Comparison of ENCODE assay signal across 8 mouse cellular contexts in genomic region chr7:34849660-34850059, GRCm38 (mm10). TPM values are rescaled to one million over a fixed set of nuclear protein-coding genes. Genes with fewer than 3 reads are reported as not detected.
DNase-seq lines count a peak whose midpoint lies in the region; ATAC-seq and TF ChIP-seq lines count a peak whose summit lies in the region.

No protein-coding gene starts in this region.

- no peak overlapping the region for H3K4me3 ChIP-seq in heart, embryonic 11.5 days (ENCODE audit: low read depth, low read length)
- H3K4me3 ChIP-seq in CH12.LX (replicated peaks in 1 of 3; ENCODE audit: low read depth in 2 of 3, low read length in 2 of 3, poor library complexity in 1 of 3), result no peak overlapping the region

- TF ChIP-seq EP300 in CH12.LX (IDR thresholded peaks at IDR 0.05; ENCODE audit: low read length), result no peak

- H3K9me3 ChIP-seq in heart, embryonic 11.5 days (replicated peaks; ENCODE audit: control insufficient read depth, low read length), result no peaks in the 10 kb centered on the region
- peaks cover 13% of the 10 kb centered on the region for H3K9me3 ChIP-seq in CH12.LX (replicated peaks; ENCODE audit: low read length)

- no peak overlapping the region for H3K9ac ChIP-seq in heart, embryonic 11.5 days (ENCODE audit: low read depth, low read length)
- no peak overlapping the region for H3K9ac ChIP-seq in CH12.LX (ENCODE audit: insufficient read depth, low read depth)

- peak; percentile 11 to 20 for DNase-seq in heart, postnatal 36 days
- peak; percentile 11 for DNase-seq in CH12.LX (ENCODE audit: extremely low read depth)
- peak; percentile 23 to 45 for DNase-seq in adrenal gland, postnatal 36 days
- peak; percentile 8 for DNase-seq in lung, postnatal 36 days
- no peak for DNase-seq in right cerebral cortex, adult 2 months (ENCODE audit: low spot score in 2 of 2)
- DNase-seq in left cerebral cortex, postnatal 14 days (ENCODE audit: low spot score in 2 of 2), result no peak
- no peak for DNase-seq in left cerebral cortex, adult 9 months (ENCODE audit: low spot score in 2 of 2)

- H3K36me3 ChIP-seq in heart, embryonic 11.5 days (ENCODE audit: control insufficient read depth, insufficient read depth, low read length), result no peaks in the 10 kb centered on the region
- no peaks in the 10 kb centered on the region for H3K36me3 ChIP-seq in CH12.LX (replicated peaks in 1 of 2; ENCODE audit: control insufficient read depth in 1 of 2, insufficient read depth in 1 of 2, low read length in 1 of 2)

- dilution Hi-C loops in CH12.LX (cut with MboI; ENCODE audit: extremely low pct_ligation_motif_present, extremely low pct_unique_long_range_greater_than_20kb, low sequenced_read_pairs), result no loop called here

- H3K79me2 ChIP-seq in CH12.LX (replicated peaks; ENCODE audit: control insufficient read depth, extremely low read depth, insufficient read depth, poor library complexity, severe bottlenecking), result no peaks in the 10 kb centered on the region

- H3K27me3 ChIP-seq in heart, embryonic 11.5 days (ENCODE audit: control insufficient read depth, insufficient read depth, low read length), result no peaks in the 10 kb centered on the region
- H3K27me3 ChIP-seq in CH12.LX (replicated peaks), result no peaks in the 10 kb centered on the region

- H3K27ac ChIP-seq in heart, embryonic 11.5 days (ENCODE audit: low read depth, low read length), result no peak overlapping the region
- H3K27ac ChIP-seq in CH12.LX (ENCODE audit: insufficient read depth, low read depth), result no peak overlapping the region

- H3K4me1 ChIP-seq in heart, embryonic 11.5 days (ENCODE audit: control insufficient read depth, insufficient read depth, low read length), result no peaks in the 10 kb centered on the region
- no peaks in the 10 kb centered on the region for H3K4me1 ChIP-seq in CH12.LX (ENCODE audit: control insufficient read depth in 1 of 2, insufficient read depth in 2 of 2)

- H3K4me2 ChIP-seq in heart, embryonic 11.5 days, result no peak overlapping the region
- no peak overlapping the region for H3K4me2 ChIP-seq in CH12.LX (ENCODE audit: insufficient read depth, low read depth, poor library complexity, severe bottlenecking)

- intact Hi-C loops in heart, postnatal 36 days (cut with DNase I), result loop anchor here (5.0 kb wide), 1 partner anchor 323 kb away; no protein-coding TSS in a partner anchor
- intact Hi-C loops in left cerebral cortex, postnatal 14 days (cut with DNase I), result no loop called here

- 35% methylated on average over 10 of the region's 10 CpGs for WGBS in heart, embryonic 11.5 days (ENCODE audit: insufficient replicate concordance)

- no peak for TF ChIP-seq POLR2A in CH12.LX (IDR thresholded peaks at IDR 0.05; ENCODE audit: low read depth, low read length)

- peak in 1 of 2 experiments; percentile 49; a peak in 2 of 4 replicates for TF ChIP-seq CTCF in CH12.LX (conservative IDR thresholded peaks at IDR 0.05 in 1 of 2, IDR thresholded peaks at IDR 0.05 in 1 of 2; ENCODE audit: low read depth in 2 of 2, low read length in 2 of 2)

- no peak for ATAC-seq in heart, embryonic 11.5 days (replicated peaks; ENCODE audit: insufficient number of reproducible peaks, low FRiP score, low TSS enrichment)

- in situ Hi-C loops in CH12.LX (cut with MboI; ENCODE audit: low pct_ligation_motif_present, low pct_unique_long_range_greater_than_20kb, low sequenced_read_pairs), result no loop called here

- peak; percentile 22 for TF ChIP-seq RAD21 in CH12.LX (IDR thresholded peaks at IDR 0.05; ENCODE audit: low read depth, low read length)

TF ChIP-seq in CH12.LX, 34 proteins besides CTCF, POLR2A, EP300 and RAD21:
- no peak for TF ChIP-seq TCF12 (IDR thresholded peaks at IDR 0.05; ENCODE audit: low read depth, low read length)
- TF ChIP-seq RCOR1 (conservative IDR thresholded peaks at IDR 0.05; ENCODE audit: low read depth, low read length), result no peak
- peak; percentile 38 for TF ChIP-seq SMC3 (IDR thresholded peaks at IDR 0.05; ENCODE audit: low read depth, low read length)

RNA-seq across cellular contexts. Expression of gene Chst8, which starts 37.1 kb away (rescaled TPM):
- total RNA-seq in heart, postnatal 36 days (2021), result under 1 TPM in 1 of 2 experiments, not detected in 1; 0.24 TPM
- polyA plus RNA-seq in heart, embryonic 11.5 days (2014; fragmentation: Nextera tagmentation; extraction: Ambion mirVana), result 1.2 and 1.6 TPM in 2 replicates
- total RNA-seq in CH12.LX (2012; rRNA removed) (0.13 and 0.21 TPM in 2 replicates), CH12.LX (2014; rRNA removed) (0.27 and 0.31 TPM in 2 replicates)
- polyA plus RNA-seq in CH12.LX (2012; ENCODE audit: insufficient read length, low read depth), result 0.16 and 0.26 TPM in 2 replicates
- total RNA-seq in adrenal gland, postnatal 36 days (2021), result 10 to 100 TPM in 1 of 2 experiments, 1 to 10 TPM in 1; 8.6 to 12.4 TPM
- 10 to 100 TPM; 16.5 to 24.5 TPM for total RNA-seq in left cerebral cortex, postnatal 14 days (2021)

Comparison
In these comparisons a context has a peak if more than half of its experiments do, and no peak if none do; other contexts are left out.
1. DNase-seq: peak in heart, postnatal 36 days (2 of 2), CH12.LX (single experiment), adrenal gland, postnatal 36 days (2 of 2) and lung, postnatal 36 days (single experiment); none in right cerebral cortex, adult 2 months (0 of 2), left cerebral cortex, postnatal 14 days (0 of 2) and left cerebral cortex, adult 9 months (0 of 2).
2. RNA of gene Chst8, which starts 37.1 kb away (total RNA-seq): 16.5 to 24.5 TPM in left cerebral cortex, postnatal 14 days and 8.6 to 12.4 TPM in adrenal gland, postnatal 36 days; 0.13 to 0.31 TPM in CH12.LX and 0.24 TPM in heart, postnatal 36 days; every median in the first group is over 4 times any median in the second.